Mouse (Mus musculus): ENCODE results near the gene Foxd3. TPM values are rescaled to one million over a fixed set of nuclear protein-coding genes. Genes with fewer than 3 reads are reported as not detected.

Gene Foxd3
- total and polyA plus RNA-seq, 2 experiments from 2014 or later, result 1.0 TPM; not detected in 1

DNA sequence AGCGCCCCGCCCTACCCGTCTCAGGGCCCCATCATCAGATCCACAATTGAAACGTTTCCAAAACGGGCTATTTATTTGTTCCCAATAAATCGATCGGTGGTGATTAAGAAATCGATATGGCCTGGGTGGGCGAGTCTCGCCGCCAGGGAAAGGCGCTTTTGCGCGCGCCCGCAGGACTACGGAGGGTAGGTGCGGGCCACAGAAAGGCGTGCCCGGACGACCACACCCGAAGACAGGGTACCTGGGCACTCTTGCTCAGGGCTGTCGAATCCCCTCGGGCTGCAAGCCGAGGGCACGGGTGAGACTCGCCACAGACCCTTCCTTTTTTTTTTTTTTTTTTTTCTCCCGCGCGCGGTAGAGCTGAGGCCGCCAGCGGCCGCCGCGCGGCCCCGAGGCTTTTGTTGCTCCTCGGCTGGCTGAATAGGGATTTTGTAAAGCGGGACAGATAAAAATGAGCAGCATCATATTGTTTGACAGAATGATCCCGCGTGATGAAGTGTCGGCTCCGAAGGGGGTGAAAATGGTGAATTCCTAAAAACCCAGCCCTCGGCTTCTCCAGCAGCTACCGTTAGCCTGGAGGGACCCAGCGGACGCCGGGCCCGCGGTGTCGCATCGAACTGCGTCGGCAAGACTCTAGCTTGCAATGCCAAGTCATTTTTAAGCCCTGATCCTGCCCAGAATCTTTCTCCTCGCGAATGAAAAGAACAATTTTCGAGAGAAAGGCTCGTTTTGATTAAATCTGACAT, 5.0 kb upstream of the Foxd3 start:
- TF ChIP-seq CTCF (IDR thresholded peaks at IDR 0.05), result no peak
- Histone ChIP-seq H3K36me3 (ENCODE audit: insufficient read depth, low read length) (no peaks in the 10 kb centered on the region), H3K9ac (replicated peaks; ENCODE audit: low read length, poor library complexity, severe bottlenecking) (no peak overlapping the region), H3K27ac (ENCODE audit: low read depth, low read length) (no peak overlapping the region), H3K27me3 (ENCODE audit: insufficient read depth, low read length) (peaks cover 76% of the 10 kb centered on the region), H3K9me3 (ENCODE audit: low read length) (no peaks in the 10 kb centered on the region), H3K4me3 (ENCODE audit: low read depth, low read length) (no peak overlapping the region), H3K4me1 (ENCODE audit: insufficient read depth, low read length) (no peaks in the 10 kb centered on the region), H3K4me2 (ENCODE audit: low read depth, low read length, poor library complexity, severe bottlenecking) (no peak overlapping the region)
- DNase-seq (ENCODE audit: low spot score) (no peak), ATAC-seq (ENCODE audit: low FRiP score) (no peak)
- WGBS, result 2% methylated on average over 59 of the region's 59 CpGs

DNA sequence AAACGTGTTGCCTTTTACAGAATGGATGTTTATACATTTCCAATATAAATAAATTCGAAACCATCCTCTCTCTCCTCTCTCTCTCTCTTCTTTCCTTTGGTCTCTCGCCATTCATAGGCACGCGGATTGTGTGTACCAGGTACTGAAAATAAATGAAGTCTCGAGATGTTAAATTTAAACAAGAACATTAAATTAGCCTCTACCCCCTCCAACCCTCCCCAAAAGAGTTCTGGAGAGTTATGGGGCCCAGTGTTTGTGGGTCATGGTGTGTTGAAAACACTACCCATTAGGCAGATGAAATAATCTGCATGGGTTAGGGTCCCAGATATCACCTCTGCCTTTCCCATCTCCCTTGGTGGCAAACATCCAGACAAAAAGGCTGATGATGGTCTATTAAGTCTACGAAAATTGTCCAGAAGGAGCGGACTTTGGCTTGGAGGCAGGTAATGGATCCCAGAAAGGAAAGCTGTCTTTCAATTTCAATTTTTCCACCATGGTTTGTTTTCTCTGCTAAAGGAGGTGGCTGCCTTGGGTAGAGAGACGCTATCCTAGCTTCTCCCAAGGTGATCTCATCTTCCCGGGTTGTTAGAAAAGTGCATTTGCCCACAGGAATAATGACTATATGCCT, 4.2 kb upstream of the Foxd3 start:
- no peak overlapping the region for H3K9ac ChIP-seq (replicated peaks; ENCODE audit: low read length, poor library complexity, severe bottlenecking)
- ATAC-seq (ENCODE audit: low FRiP score), result no peak
- peaks cover 75% of the 10 kb centered on the region for H3K27me3 ChIP-seq (ENCODE audit: insufficient read depth, low read length)
- H3K27ac ChIP-seq (ENCODE audit: low read depth, low read length), result no peak overlapping the region
- H3K4me3 ChIP-seq (ENCODE audit: low read depth, low read length), result no peak overlapping the region
- no peaks in the 10 kb centered on the region for H3K36me3 ChIP-seq (ENCODE audit: insufficient read depth, low read length)
- no peak for DNase-seq (ENCODE audit: low spot score)
- no peak overlapping the region for H3K4me2 ChIP-seq (ENCODE audit: low read depth, low read length, poor library complexity, severe bottlenecking)
- no peaks in the 10 kb centered on the region for H3K9me3 ChIP-seq (ENCODE audit: low read length)
- 14% methylated on average over 10 of the region's 10 CpGs for WGBS
- no peak for TF ChIP-seq CTCF (IDR thresholded peaks at IDR 0.05)
- H3K4me1 ChIP-seq (ENCODE audit: insufficient read depth, low read length), result no peaks in the 10 kb centered on the region

DNA sequence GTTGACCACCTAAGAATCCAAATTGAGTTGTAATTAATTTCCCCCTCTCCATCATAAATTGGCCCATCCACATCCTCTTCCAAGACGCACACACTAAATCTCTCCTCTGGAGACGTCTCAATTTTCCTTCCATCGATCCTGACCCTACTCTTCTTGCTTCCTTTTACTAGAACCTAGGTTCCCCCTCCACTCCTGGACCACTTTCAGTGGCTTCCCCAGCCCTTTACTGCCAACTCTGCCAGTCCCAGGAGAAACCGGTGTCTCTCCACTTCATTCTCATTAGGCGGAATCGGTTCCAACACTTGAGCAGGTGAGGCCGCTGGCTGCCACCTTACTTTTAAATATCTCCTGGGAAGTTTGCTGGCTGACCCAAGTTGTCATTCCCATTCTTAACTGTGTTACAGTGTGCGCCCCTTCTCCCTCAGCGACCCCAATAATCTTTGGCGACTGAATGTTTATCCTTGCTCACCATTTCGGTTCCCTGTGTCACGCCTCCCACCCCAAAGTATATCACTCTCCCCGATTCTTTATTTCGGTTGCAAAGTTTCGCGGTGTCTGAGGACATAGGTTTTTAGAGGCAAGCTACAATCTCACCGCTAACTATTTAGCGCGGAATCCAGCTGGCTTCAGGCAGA, 3.4 kb upstream of the Foxd3 start:
- 2% methylated on average over 19 of the region's 19 CpGs for WGBS
- Histone ChIP-seq H3K9ac (replicated peaks; ENCODE audit: low read length, poor library complexity, severe bottlenecking) (no peak overlapping the region), H3K4me3 (ENCODE audit: low read depth, low read length) (no peak overlapping the region), H3K27me3 (ENCODE audit: insufficient read depth, low read length) (peaks cover 80% of the 10 kb centered on the region), H3K9me3 (ENCODE audit: low read length) (no peaks in the 10 kb centered on the region), H3K4me1 (ENCODE audit: insufficient read depth, low read length) (no peaks in the 10 kb centered on the region), H3K4me2 (ENCODE audit: low read depth, low read length, poor library complexity, severe bottlenecking) (no peak overlapping the region), H3K27ac (ENCODE audit: low read depth, low read length) (no peak overlapping the region), H3K36me3 (ENCODE audit: insufficient read depth, low read length) (no peaks in the 10 kb centered on the region)
- DNase-seq (ENCODE audit: low spot score) (no peak), ATAC-seq (ENCODE audit: low FRiP score) (no peak)
- no peak for TF ChIP-seq CTCF (IDR thresholded peaks at IDR 0.05)

DNA sequence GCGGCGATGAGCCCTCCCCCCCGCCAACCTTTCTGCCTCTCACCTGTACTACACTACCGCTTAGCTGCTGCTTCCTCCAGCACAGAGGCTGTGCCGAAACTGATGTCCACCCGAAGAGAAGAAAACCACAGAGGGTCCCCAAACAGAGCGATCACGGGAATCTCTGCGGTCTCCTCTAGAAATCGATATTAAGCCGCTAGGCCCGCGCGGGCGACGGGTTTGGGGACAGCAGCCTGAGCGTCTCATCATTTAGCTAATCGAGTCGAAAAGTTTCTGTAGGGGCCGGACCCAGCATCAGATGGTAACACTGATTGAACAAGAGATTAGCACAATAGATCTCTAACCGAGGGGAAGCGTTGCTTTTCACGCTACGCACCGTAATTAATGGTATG, 2.9 kb upstream of the Foxd3 start:
- Histone ChIP-seq H3K9ac (replicated peaks; ENCODE audit: low read length, poor library complexity, severe bottlenecking) (no peak overlapping the region), H3K4me2 (ENCODE audit: low read depth, low read length, poor library complexity, severe bottlenecking) (no peak overlapping the region), H3K9me3 (ENCODE audit: low read length) (no peaks in the 10 kb centered on the region), H3K27me3 (ENCODE audit: insufficient read depth, low read length) (peaks cover 78% of the 10 kb centered on the region), H3K4me1 (ENCODE audit: insufficient read depth, low read length) (no peaks in the 10 kb centered on the region), H3K27ac (ENCODE audit: low read depth, low read length) (no peak overlapping the region), H3K4me3 (ENCODE audit: low read depth, low read length) (no peak overlapping the region), H3K36me3 (ENCODE audit: insufficient read depth, low read length) (no peaks in the 10 kb centered on the region)
- WGBS, result under 1% methylated on average over 25 of the region's 25 CpGs
- TF ChIP-seq CTCF (IDR thresholded peaks at IDR 0.05), result no peak
- no peak for DNase-seq (ENCODE audit: low spot score)
- no peak for ATAC-seq (ENCODE audit: low FRiP score)

DNA sequence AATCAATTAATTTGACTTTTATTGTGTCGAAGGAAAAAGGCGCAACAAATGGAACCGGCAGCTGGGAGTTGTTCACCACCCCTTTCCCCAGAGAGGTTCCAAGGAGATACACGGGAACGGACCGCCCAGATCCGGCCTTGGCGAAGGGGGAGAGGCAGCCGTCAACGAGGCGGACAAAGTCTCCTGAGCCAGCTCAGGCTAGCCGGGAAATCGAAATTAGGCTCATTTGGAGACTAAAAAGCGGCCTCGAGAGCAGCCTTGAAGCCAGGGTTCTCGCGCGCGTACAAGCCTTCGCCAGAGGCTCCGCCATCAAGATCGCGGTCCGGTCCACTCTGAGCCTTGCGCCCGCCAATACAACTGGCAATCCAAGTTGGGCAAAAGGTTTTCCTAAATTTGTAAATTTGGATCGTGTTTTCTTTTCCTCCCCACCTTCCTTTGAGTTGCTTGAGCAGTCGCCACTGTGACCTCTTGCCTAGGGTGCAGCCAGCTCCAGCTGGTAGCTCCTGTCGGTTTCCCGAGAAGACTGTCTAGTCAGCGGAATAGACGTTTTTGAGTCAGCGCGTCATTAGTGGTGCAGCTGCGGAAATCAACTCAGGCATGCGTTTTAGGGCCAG, 2.4 kb upstream of the Foxd3 start:
- ATAC-seq (ENCODE audit: low FRiP score) (no peak), DNase-seq (ENCODE audit: low spot score) (no peak)
- WGBS, result 2% methylated on average over 36 of the region's 36 CpGs
- Histone ChIP-seq H3K27ac (ENCODE audit: low read depth, low read length) (no peak overlapping the region), H3K9ac (replicated peaks; ENCODE audit: low read length, poor library complexity, severe bottlenecking) (no peak overlapping the region), H3K36me3 (ENCODE audit: insufficient read depth, low read length) (no peaks in the 10 kb centered on the region), H3K4me2 (ENCODE audit: low read depth, low read length, poor library complexity, severe bottlenecking) (no peak overlapping the region), H3K27me3 (ENCODE audit: insufficient read depth, low read length) (peaks cover 74% of the 10 kb centered on the region), H3K9me3 (ENCODE audit: low read length) (no peaks in the 10 kb centered on the region), H3K4me1 (ENCODE audit: insufficient read depth, low read length) (no peaks in the 10 kb centered on the region), H3K4me3 (ENCODE audit: low read depth, low read length) (no peak overlapping the region)
- TF ChIP-seq CTCF (IDR thresholded peaks at IDR 0.05), result no peak

Data from midbrain, postnatal 0 days (tissue).